Comparison of ENCODE assay signal across 8 mouse cellular contexts in the genomic region with DNA sequence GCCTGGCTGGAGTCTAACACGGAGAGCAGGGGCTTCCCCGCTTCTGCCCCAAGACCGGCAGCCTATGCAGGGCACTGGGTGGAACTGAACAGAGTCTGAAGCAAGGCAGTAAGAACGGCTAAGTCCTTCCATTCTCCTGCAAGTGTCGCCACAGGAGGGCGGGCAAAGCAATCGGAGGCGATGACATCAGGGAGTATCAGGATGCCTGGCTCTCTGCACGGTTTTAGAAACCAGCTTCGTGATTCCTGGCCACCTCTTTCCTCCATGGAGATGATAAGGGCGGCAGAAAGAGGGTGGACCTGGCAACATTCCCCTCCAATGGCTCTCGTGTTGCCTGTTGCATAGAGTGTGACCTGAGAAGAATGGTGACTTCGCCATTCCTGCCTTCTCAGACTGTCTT. TPM values are rescaled to one million over a fixed set of nuclear protein-coding genes. Genes with fewer than 3 reads are reported as not detected.
A peak's percentile ranks its signal among the peaks of the same experiment; 100 is the strongest.
DNase-seq lines count a peak whose midpoint lies in the region; ATAC-seq lines count a peak whose summit lies in the region.

No protein-coding gene starts in this region.

- 0 out of 2 replicates have a peak, but pooled peaks cover 9% of the 10 kb centered on the region for H3K36me3 ChIP-seq in hindbrain, embryonic 11.5 days (ENCODE audit: control insufficient read depth, insufficient read depth, low read length)
- H3K36me3 ChIP-seq in midbrain, embryonic 13.5 days: peaks cover 19% of the 10 kb centered on the region

- H3K4me1 ChIP-seq in hindbrain, embryonic 11.5 days (replicated peaks; ENCODE audit: control insufficient read depth, insufficient read depth, low read length): 0 out of 2 replicates have a peak, but pooled peaks cover 2% of the 10 kb centered on the region
- H3K4me1 ChIP-seq in midbrain, embryonic 13.5 days (replicated peaks): peaks cover 11% of the 10 kb centered on the region

- ATAC-seq in common myeloid progenitor, adult 5-6 weeks (replicated peaks; ENCODE audit: low read depth, poor library complexity, severe bottlenecking): 0 out of 2 replicates have a peak, but pooled peaks have one; percentile 9
- ATAC-seq in hindbrain, embryonic 11.5 days (ENCODE audit: low FRiP score): no peak
- ATAC-seq in midbrain, embryonic 13.5 days: peak; percentile 30; the same call in 1 of the 2 replicates

- peak overlapping the region; percentile 11; the same call in 1 of the 2 replicates for H3K4me2 ChIP-seq in hindbrain, embryonic 11.5 days (replicated peaks; ENCODE audit: low read depth, low read length)
- peak overlapping the region; percentile 47 for H3K4me2 ChIP-seq in midbrain, embryonic 13.5 days (replicated peaks)

- H3K9me3 ChIP-seq in hindbrain, embryonic 11.5 days (ENCODE audit: control insufficient read depth, low read length): no peaks in the 10 kb centered on the region
- H3K9me3 ChIP-seq in midbrain, embryonic 13.5 days: no peaks in the 10 kb centered on the region

- H3K9ac ChIP-seq in hindbrain, embryonic 11.5 days (ENCODE audit: low read depth, low read length): peak overlapping the region; percentile 23; the same call in 1 of the 2 replicates
- H3K9ac ChIP-seq in midbrain, embryonic 13.5 days (replicated peaks): 0 out of 2 replicates have a peak overlapping the region, but pooled peaks have one; percentile 39

- no peak overlapping the region for H3K27ac ChIP-seq in hindbrain, embryonic 11.5 days (ENCODE audit: low read depth, low read length)
- H3K27ac ChIP-seq in midbrain, embryonic 13.5 days: no peak overlapping the region

- WGBS in hindbrain, embryonic 11.5 days: 5% methylated on average over 13 of the region's 13 CpGs
- 4% methylated on average over 13 of the region's 13 CpGs for WGBS in midbrain, embryonic 13.5 days

- H3K4me3 ChIP-seq in hindbrain, embryonic 11.5 days (ENCODE audit: low read depth, low read length): no peak overlapping the region
- H3K4me3 ChIP-seq in midbrain, embryonic 13.5 days (replicated peaks): peak overlapping the region; percentile 13

- intact Hi-C loops in gastrocnemius, postnatal 14 days (cut with DNase I; ENCODE audit: low total_unique reads): no loop called here

- DNase-seq in cerebellum, adult 9-11 months: peak; percentile 27
- DNase-seq in cerebellum, postnatal 4 days (ENCODE audit: low spot score in 2 of 2): no peak
- DNase-seq in hindbrain, embryonic 11.5 days (ENCODE audit: low spot score): peak; percentile 30
- DNase-seq in testis, postnatal 10 days (ENCODE audit: low spot score): no peak
- DNase-seq in gastrocnemius, postnatal 14 days: no peak
- DNase-seq in spleen, postnatal 36 days (ENCODE audit: low spot score in 2 of 2): no peak

- H3K27me3 ChIP-seq in hindbrain, embryonic 11.5 days (ENCODE audit: control insufficient read depth, insufficient read depth, low read length): no peaks in the 10 kb centered on the region
- H3K27me3 ChIP-seq in midbrain, embryonic 13.5 days: peaks cover 20% of the 10 kb centered on the region; the same call in 1 of the 2 replicates

RNA-seq across cellular contexts. Expression of a gene that starts 28.2 kb away (rescaled TPM):
- total RNA-seq in common myeloid progenitor, adult 5-6 weeks (2017): 93.5 and 95.5 TPM in 2 replicates
- 48.0 and 54.2 TPM in 2 replicates for polyA plus RNA-seq in hindbrain, embryonic 11.5 days (2014; fragmentation: Nextera tagmentation; extraction: Ambion mirVana)
- 83.5 and 90.1 TPM in 2 replicates for polyA plus RNA-seq in midbrain, embryonic 13.5 days (2015; fragmentation: Nextera tagmentation; extraction: Ambion mirVana)
- 10 to 100 TPM; 40.5 to 44.4 TPM for total RNA-seq in gastrocnemius, postnatal 14 days (2021)

RNA-seq across cellular contexts. Expression of a gene that starts 32.2 kb away (rescaled TPM):
- 88.0 and 100 TPM in 2 replicates for total RNA-seq in common myeloid progenitor, adult 5-6 weeks (2017)
- 21.7 and 26.1 TPM in 2 replicates for polyA plus RNA-seq in hindbrain, embryonic 11.5 days (2014; fragmentation: Nextera tagmentation; extraction: Ambion mirVana)
- polyA plus RNA-seq in midbrain, embryonic 13.5 days (2015; fragmentation: Nextera tagmentation; extraction: Ambion mirVana): 43.7 TPM in 2 replicates
- 1 to 10 TPM; 5.6 to 6.4 TPM for total RNA-seq in gastrocnemius, postnatal 14 days (2021)

Comparison
In these comparisons a context has a peak if more than half of its experiments do, and no peak if none do; other contexts are left out.
1. DNase-seq: peak in cerebellum, adult 9-11 months (single experiment) and hindbrain, embryonic 11.5 days (single experiment); none in cerebellum, postnatal 4 days (0 of 2), testis, postnatal 10 days (single experiment), gastrocnemius, postnatal 14 days (single experiment) and spleen, postnatal 36 days (0 of 2).
2. RNA of a gene that starts 32.2 kb away (total RNA-seq): 88.0 to 100 TPM in common myeloid progenitor, adult 5-6 weeks; 5.6 to 6.4 TPM in gastrocnemius, postnatal 14 days; every median in the first group is over 10 times any median in the second.